Mouse (Mus musculus) heart, postnatal 4 days (tissue): ENCODE measurements around the gene Ovol3. TPM values are rescaled to one million over a fixed set of nuclear protein-coding genes. Genes with fewer than 3 reads are reported as not detected.
"Not testable (repeated sequence)": the region's sequence is repeated elsewhere in the genome, so short reads cannot be mapped to it uniquely, and the experiment has no call there.

Experiments used
- DNase-seq: peaks from one replicate; pipeline ENCODE4 v3.0.0; 2021
- total RNA-seq, 2 experiments: library from RNA; stranded (reverse); gene quantifications; 2 replicates each; pipeline ENCODE4 v1.2.3; 2021

The Ovol3 gene
- not detected for total RNA-seq

DNA sequence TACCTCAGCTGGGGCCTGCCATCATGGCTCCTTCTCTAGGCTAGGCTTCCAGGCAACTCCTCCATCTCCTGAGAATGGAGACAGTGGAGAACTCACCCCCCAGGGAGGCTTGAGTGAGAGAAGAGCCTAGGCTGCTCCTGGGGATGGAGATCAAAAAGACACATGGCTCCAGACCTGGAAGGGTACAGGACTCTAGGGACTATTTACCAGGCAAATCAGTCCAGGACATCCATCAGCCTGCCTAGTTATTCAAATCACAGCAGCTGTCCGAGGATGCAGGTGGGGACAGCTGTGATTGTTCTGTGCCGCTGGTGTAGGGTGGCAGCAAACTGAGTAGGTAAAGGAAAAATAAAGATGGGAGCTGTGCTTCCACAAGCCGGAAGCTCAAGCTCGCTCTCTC, at the start of gene Ovol3:
Gene Ovol3 (minus strand): TSS at position 101 of the 400 bp plus-strand sequence.
- no peak for DNase-seq

DNA sequence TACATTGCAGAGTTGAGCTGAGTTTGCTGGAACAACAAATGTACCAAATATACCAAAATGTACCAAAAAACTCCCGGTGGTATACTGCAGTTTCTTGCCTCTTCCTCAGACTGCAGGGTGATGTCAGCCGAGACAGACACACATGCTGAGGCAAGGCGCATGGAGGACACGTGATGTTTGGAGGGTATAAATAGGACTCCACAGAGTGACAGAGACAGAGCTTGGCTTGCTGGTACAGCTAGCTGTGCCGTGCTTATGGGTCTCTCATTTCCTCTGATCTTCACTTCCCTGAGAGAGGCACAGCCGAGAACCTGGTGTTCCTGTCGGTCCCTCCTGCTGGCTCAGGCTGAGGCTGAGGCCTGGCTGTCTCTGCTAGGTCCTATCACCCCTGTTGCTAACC, 47.2 kb upstream of the Ovol3 start:
- DNase-seq: no peak

DNA sequence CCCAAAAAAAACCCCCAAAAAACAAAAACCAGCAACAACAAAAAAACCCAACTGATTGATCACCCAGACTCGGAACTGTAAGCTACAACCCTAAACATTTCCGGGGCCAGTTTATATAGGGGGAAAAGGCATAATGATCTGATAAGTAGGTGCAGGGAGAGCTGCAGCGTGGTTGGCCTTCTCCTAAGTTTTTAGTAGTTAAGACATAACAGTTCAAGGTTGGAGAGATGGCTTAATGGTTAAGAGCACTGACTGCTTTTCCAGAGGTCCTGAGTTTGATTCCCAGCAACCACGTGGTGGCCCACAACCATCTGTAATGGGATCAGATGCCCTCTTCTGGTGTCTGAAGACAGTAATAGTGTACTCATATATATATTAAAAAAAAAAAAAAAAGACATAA, 46.0 kb upstream of the Ovol3 start:
- no peak for DNase-seq

DNA sequence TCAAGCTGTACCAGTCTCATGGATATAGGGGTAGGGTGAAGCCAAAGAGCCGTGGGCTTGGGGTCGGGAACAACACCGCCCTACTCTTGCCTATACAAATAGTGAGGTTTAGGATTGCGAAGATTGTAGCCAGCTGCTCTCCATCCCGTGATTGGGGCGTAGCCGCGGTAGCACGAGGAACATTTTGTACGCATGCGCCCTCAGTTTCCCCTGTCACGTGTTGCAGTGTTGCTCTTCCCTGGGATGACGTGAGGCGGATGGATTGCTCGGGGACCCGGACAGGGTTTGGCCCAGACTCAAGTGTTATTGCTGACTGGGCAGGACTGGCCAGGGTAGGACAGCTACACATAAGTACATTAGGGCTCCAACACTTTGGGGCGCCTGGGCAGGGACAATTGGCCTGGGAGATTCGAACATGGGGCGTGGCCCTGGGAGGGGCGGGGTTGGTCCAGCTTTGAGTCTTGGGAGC, 45.2 kb upstream of the Ovol3 start:
- DNase-seq: peak; percentile 92

DNA sequence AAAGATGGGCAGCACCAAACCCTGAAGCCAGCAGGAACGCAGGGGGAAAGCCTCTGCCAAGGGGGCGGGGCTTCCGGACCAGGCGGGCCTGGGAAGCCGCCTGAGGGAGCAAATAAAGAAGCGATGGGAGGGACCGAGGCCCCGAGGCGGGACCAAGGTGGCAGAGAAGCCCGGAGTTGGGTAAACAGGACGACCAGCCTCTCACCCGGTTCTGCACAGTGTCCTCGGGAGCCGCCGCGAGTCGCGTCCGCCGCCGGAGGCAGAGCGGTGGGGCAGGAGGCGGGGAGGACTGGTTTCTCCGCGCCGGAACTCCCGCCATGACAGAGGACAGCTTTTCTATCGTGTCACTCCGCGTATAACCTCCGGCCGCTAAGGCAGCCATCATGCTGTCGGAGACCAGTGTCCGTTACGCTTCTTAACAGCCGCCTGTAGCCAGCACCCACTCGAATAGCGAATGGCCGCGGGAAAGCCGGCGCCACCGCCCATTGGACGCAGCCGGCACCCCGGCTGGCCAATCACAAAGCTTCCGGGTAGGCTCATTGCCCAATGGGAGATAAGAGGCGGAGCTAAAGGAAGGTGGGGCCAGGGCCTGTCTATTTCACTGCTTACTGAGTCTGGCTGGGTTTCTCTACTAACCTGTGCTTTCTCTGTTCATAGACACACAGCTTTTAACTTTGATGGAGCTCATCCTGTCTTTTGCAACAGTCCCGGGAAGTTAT, 44.6 kb upstream of the Ovol3 start, which contains the start of the genes Thap8 and Wdr62:
Gene Thap8 (plus strand): TSS at position 144 of the 719 bp plus-strand sequence.
Gene Wdr62 (minus strand): TSS at position 469 of the 719 bp plus-strand sequence.
- peak; percentile 95 for DNase-seq

DNA sequence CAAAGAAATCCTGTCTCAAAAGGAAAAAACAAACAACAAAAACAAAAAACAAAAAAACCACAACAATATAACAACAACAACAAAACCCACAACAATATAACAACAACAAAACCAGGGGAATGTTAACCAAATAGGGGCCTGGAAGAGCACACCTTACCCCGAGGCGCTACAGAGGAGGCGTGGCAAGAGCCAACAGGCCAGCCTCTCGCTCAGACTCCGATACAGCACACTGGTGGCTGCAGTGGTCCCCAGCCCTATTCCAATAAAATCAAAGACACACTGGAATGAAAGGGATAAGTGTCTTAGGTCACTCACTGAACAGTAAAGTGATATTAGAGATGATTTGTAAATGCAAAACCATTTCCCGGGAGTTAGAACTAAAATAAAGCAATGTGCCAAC, 44.0 kb upstream of the Ovol3 start:
- DNase-seq: no peak

DNA sequence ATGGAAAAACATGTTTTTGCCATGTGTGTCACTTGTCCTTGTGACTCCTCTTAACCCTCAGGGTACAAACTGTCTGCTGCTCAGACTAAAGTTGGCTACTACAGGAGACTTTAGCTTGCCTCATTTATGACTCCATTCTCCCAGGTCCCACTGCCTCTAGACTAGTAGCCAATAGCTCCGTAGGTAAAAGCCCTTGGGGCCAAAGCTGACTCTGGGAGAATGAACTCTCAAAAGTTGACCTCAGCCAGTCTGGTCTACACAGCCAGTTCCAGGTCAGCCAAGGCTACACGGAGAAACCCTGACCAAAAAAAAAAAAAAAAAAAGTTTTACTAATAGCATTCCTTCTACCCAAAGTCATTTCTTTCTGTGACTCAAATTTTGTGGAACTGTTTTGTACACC, 43.4 kb upstream of the Ovol3 start:
- DNase-seq: no peak

DNA sequence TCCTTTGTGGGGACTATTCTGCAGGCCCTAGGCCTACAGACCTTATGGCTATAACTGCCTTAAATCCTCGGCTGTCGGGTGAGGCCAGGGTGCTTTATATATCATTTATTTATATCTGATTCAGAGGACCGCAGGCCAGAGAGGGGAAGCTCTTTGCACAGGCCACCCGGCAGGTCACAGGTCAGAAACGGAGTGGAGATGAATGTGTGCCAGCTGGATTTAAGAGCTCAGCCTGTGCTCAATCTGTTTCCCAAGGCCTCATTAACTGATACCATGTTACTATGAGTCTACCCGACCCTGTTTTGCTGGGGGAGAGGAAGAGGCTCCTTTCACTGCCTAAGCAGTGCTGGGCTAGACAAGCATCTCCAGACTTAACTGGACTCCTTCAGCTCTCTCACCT, 38.9 kb upstream of the Ovol3 start:
- no peak for DNase-seq

DNA sequence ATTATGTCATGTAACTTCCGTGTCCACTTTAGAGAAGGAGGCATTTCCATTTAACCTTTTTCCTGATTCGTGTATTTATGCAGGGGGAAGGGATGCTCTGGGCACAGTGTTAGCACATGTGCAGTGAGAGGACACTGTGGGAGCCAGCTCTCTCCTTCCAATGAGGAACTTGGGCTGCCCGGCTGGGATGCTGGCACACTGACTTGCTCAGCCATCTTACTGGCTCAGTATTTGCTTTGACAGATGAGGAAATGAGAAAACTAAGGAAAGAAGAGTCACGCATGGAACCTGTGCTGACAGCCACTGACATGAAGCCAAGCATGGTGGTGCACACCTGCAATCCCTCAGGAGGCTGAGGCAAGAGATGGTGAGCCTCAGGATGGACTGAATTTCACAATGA, 34.1 kb upstream of the Ovol3 start:
- no peak for DNase-seq

DNA sequence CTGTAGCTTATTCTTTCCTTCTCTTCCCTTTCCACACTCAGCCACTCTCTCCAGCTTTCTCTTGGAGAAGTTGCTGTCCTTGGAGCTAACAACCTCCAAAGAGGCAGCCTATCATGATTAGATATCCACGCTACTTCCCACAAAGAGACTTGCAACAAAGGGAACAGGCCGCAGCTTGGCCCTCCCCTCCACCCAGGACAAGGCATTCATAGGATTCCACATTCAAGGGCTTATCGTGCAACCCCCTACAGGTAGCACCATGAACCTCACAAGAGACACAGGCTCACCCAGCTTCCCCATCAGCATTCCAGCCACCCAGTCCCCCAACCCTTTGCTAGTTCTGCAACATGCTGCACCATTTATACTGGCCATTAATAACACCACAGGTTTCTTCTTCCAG, 31.3 kb upstream of the Ovol3 start:
- DNase-seq: no peak

DNA sequence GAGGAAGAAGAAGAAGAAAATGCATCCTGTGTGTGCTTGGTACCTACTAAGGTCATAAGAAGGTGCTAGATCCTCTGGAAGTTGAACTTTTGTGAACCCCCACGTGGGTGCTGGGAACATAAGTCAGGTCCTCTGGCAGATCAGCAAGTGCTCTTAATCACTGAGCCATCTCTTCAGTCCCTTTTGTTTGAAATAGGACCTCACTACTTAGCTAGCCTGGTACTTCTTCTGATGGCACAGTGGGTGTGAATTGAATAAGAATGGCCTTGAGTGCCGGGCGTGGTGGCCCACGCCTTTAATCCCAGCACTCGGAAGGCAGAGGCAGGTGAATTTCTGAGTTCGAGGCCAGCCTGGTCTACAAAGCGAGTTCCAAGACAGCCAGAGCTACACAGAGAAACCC, 30.4 kb upstream of the Ovol3 start:
- DNase-seq: no peak

DNA sequence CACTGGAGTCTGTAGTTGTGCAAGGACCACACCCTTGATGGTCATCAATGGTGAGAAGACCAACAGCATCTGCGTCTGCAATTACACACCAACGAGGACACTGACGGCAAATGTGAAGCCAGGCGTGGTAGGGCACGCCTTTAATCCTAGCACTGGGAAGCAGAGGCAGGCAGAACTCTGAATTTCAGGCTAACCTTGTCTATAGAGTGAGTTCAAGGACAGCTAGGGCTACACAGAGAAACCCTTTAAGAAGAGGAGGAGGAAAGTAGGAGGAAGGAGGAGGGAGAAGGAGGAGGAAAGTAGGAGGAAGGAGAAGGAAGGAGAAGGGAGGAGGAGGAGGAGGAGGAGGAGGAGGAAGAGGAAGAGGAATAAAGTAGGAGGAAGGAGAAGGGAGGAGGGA, 30.0 kb upstream of the Ovol3 start:
- no peak for DNase-seq

DNA sequence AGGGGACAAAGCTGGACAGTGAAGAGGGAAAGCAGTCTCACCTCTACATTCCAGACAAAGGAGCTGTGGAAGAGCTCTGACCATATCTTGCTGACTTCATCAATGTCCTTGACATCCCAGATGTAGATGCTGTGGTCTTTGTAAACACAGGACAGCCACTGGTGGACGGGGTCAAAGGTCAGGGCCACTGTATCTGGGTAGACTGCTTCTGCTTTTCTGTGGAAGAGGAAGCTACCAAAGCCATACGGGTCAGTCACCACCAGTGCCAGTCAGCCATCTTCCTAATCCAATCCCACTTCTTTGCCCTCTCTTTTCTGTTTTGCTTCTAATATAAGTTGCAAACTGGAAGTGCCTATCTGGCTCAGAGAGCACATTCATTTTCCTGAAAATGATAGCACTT, 29.5 kb upstream of the Ovol3 start:
- DNase-seq: no peak

DNA sequence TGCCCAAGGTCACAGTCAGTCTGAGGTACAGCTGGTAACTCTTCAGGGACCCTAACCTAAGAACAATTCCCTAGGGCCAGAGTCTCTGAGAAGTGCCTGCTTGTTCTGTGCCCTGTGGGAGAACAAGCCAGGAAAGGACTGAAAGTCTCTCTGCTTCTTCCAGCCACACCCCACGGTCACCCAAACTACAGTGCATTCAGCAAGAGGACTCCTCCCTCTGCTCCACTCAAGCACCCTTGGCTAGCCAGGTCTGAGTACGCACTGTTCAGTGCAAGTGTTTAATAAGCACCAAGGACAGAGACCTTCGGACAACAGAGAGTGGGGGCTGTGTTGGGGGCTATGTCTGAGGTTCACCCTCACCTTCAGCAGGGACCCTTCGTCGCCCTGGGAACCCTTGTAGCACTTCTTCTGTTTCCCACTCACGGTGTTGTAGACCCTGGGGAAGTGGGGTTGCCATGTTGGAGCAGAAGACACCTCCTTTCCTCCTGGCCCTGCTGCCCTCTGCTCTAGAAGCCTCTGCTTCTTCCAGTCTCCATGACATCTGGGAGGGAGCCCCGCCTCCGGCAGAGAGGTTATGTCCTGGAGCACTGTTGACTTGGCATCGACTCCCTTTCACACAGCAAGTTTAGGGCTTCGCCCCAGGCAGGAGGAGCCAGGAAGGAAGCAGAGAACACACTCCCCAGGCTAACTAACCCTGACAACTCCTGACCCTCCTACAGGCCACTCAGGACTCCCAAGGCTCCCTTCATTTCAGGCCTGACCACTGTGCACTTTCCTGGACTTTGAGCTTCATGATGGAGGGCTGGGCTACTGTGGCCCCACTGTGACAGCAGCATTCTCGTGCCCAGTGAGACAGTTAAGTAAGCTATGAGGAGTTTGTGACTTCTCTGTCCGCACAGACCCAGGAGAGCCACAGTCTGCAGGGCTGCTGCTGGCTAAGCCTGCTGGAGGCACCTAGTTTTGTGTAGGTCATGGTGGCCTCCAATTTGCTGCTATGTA, 16.7 kb upstream of the Ovol3 start:
- DNase-seq: no peak

DNA sequence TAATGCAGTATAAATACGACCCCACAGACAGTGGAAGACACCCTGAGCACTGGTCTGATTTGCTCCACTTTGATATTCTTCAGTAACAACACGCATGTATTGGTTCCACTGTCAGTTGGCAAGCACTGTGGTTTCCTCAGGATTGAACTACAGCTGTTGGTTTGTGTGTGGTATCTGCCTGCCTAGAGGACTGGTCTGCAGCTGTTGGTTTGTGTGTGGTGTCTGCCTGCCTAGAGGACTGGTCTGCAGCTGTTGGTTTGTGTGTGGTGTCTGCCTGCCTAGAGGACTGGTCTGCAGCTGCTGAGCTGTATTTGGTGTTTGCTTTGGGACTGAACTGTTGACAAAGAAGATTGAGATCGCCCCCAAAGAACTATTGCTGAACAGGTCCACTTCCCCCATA, 1.8 kb upstream of the Ovol3 start:
- not testable (repeated sequence) for DNase-seq

DNA sequence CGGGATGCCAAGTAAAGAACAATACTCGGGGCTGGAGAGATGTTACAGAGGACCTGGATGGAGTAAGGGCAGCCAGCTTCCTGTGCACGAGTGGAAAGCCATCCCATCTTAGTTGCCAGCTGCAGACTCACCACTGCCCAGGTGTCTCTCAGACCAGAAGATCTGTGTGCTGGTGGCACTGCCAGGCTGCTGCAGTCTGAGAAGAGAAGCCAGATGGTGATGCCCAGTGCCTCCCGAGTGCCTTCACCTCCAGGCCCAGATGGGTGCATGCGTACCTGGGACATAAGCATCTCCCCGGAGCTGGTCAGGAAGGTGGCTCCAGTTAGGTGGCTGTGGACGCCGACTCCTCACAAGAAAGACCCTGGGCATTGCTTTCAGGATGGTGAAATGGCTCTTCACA, 434 bp downstream of the Ovol3 start:
- DNase-seq: no peak

DNA sequence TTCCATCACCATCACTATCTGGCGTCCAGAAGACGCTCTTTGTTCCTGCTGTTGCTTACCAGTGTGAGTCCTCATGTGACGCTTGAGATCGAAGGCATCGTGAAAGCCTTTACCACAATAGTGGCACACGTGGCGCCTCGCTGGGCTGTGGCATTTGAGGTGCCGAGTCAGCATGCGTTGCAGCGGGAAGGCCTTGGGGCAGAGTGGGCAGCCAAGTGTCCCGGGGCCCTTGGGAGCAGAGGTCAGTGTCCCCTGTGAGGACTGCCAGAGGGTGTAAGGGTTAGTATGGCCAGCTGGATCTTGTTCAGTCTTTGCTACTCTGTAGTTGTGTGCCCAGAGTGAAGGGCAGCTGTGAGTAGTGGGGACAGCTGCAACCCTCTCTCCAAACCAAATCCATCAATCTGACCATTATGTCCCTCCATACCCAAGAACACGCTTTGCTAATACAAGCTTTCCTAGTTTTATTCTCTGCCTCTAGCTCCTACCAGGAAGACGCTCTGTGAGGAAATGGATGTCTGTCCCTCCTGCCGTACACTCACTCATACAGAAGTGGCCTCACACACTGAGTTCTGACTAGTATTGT, 1.2 kb downstream of the Ovol3 start:
- DNase-seq: no peak

DNA sequence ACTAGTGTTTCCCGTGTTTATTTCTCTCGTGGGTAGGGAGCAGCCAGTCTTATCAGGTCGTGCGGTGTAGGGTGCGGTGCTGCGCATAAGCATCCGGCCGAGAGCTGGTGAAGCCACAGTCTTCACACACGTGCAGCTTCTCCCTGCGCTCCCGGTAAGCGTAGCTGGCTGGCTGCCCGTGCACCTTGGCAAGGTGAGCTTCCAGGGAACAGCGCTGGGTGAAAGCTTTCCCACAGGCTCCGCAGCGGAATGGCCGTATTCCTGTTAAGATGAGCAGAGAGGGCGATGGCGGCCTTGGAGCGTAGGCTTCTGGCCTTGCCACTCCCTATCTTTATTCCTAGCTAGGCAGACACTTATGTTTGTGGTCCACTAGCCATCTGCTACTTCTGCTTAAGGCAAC, 2.1 kb downstream of the Ovol3 start:
- peak; percentile 30 for DNase-seq

DNA sequence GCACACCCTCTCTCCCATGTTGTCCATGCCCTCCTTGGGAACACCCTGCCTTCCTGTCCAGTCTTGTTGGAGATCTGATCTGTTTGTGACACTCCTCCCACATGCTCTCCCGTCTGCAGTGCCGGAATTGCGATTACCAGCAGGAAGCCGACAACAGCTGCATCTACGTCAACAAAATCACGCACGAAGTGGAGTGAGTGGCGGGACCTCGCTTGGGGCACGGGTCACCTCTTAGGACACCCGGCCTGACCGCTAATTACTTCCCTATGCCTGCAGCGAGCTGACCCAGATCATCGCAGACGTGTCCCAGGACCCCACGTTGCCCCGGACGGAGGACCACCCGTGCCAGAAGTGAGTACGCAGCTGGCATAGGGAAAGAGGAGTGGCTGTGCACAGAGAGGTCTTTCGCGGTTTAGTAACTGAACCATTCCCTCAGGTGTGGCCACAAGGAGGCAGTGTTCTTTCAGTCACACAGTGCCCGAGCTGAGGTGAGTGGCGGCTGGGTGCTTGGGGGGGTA, 2.8 kb downstream of the Ovol3 start:
- DNase-seq: peak; percentile 77

DNA sequence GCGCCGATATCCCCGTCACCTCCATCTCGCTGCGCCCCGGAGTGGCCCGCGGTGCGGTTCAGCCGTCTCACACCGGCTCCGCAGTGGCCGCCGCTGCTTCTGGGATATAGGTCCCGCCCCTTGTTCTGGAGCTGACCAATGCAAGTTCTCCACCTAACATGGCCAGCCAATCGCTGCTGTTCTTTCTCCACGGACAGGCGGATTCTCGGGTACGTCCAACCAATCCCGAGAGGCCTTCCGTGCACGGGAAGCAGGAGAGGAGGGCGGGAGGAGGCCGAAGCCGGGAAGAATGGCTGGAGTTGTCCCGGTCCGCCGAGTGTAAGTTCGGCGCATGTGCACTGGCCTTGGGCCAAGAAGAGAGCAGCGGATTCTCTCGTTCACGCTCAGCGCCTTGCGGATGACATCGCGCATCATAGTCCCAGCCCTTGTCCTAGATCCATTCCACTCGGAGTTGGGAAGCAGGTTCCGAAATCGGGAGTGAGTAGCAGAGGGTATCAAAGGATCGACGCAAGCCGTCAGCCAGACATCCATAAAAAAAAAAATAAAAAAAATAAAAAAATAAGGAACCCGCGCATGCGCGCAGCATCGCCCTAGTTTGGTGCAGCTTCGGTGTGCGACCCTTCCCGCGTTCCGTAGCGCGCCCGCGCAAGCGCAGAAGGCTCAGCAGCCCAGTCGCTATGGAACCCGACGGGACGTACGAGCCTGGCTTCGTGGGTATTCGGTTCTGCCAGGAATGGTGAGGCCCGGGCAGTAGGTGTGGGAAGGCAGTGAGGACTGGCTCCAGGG, 3.7 kb downstream of the Ovol3 start, which contains the start of the genes Polr2i and Tbcb:
Gene Polr2i (plus strand): TSS at position 280 of the 786 bp plus-strand sequence.
Gene Tbcb (minus strand): TSS at position 604 of the 786 bp plus-strand sequence.
- DNase-seq: peak; percentile 98

DNA sequence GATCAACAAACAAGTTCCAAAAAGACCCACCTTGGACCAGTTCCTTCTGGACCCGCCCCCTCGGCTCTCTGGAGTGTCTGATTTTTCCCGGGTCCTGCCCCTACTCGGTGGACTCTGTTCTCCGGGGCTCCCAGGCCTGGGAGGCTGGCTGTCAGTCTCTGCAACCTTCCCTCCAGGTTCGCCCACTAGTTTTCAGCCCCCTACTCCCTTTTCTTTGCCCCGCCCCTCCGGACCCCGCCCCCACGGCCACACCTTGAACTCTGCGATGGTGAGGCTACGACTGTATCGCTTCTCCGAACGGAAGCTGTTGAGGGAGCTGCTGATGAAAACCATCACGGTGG, 4.2 kb downstream of the Ovol3 start:
- DNase-seq: no peak

DNA sequence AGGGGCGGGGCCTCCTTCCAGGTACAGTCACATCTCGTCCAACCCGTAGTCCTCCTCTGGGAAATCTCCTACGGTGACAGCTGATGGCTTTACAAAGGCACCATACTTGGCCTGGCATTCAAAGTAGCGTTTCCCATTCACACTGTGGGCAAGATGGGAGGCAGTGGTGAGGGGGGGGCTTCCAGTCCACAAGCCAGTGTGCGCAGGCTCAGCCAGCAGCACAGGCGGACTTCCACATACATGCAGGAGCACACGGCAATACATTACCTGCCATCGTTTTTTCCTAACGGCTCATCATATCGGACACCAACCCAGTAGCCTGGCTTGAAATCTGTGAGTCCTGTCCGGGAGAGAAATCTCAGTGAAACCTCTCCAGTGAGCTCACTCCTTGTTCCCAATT, 11.3 kb downstream of the Ovol3 start:
- no peak for DNase-seq
